Mouse (Mus musculus) layer of hippocampus, postnatal 10 days (tissue): ENCODE results near the gene Ddit4. TPM values are rescaled to one million over a fixed set of nuclear protein-coding genes. Genes with fewer than 3 reads are reported as not detected.

ENCODE experiments used
- DNase-seq, 2 experiments: peaks; one replicate each; pipeline ENCODE4 v3.0.0; 2021; ENCODE audit warnings: low spot score in 2 of 2
- total RNA-seq, 2 experiments: library from RNA; stranded (reverse); gene quantifications; 2 replicates each; pipeline ENCODE4 v1.2.3; 2021

Ddit4 gene
- total RNA-seq, 2 experiments from 2014 or later = 73.6 to 94.2 TPM

DNA sequence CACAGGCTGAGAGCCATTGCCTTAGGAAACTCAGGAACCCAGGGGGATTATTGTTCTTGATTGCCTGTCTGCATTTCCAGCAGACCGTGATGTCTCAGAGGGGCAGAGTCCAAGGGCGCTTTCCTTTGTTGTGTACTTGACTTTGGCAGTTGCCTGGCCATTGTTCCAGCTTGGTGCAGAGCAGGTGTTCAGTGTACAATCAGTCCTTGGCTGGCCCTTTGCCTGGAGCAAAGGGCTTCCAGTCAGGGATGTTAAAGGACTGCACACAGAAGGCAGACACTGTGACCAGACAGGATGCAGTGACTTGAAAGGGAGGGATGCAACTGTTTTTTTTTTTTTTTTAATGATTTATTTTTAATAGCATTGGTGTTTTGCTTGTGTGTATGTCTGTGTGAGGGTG lies 20.9 kb upstream of the Ddit4 start:
- DNase-seq = no peak

DNA sequence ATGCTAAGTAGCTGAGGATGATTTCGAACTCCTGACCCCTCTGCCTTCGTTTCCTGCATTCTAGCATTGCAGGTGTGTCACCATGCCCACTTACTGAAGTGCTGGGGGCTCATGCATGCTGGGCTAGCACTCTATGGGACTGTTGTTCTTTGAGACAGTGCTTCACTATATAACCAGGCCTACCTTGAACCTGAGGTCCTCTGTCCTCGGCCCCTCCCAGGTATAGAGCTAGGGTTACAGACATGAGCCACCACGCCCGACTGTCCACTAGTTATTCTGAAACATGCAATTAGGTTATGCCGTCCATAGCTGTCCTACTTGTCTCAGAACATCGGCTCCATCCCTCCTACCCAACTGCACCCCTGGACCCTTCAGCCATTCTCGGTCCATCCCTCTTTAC lies 20.2 kb upstream of the Ddit4 start:
- no peak for DNase-seq

DNA sequence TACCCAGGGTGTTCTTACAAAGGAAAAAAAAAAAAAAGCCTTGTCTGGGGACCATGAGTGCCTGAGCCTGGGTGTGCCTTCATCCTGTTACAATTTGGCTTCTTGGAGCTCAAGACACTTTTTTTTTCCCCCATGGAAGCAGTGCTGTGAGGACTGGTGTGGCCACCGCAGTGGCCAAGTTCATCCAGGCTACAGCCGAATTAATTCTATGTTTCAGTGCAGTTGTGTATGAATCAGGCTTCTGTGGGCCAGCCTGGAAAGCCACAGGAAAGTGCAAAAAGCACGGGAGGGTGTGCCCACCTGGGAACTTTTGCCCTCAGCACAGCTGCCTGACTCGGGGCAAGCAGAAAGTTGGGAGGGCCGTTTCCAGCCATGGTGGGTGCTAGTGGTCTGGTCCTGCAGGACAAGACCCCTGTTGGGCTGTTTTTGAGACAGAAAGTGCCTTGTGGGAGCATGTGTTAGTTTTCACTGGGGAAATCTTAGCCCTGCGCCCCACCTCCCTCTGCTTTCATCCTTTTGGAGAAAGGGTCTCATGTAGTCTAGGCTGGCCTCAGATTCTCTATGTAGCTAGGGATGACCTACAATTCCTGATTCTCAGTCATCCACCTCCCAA lies 18.9 kb upstream of the Ddit4 start:
- DNase-seq = no peak

DNA sequence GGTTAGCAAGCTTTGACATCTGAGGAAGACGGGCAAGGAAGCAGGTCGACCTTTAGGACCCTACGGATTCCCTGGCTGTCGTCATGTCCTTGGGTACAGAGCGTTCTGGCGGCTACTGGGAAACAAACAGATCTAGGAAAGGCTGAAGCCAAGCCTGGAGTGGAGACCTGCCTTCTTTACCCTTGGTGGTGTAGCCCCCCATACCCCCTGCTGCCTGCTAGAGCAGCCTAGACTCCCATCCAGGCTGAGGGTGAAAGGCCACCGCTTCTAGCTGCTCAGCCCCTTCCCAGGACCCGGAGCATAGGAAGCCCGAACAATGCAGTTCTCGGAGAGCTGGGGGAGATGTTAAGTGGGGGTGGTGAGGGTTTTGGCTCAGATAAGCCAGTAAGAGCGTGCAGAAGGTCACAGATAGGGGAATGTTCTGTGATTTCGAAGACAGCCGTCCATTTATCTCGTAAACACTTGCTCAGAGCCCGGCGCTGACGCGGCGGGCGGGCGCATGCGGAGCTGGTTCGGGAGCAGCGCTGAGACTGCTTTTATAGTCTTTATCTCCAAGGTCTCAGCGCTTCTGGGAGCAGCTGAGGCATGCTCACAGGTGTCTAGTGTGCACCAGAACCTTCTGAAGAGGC lies 18.3 kb upstream of the Ddit4 start:
- DNase-seq = peak; percentile 64 to 70

DNA sequence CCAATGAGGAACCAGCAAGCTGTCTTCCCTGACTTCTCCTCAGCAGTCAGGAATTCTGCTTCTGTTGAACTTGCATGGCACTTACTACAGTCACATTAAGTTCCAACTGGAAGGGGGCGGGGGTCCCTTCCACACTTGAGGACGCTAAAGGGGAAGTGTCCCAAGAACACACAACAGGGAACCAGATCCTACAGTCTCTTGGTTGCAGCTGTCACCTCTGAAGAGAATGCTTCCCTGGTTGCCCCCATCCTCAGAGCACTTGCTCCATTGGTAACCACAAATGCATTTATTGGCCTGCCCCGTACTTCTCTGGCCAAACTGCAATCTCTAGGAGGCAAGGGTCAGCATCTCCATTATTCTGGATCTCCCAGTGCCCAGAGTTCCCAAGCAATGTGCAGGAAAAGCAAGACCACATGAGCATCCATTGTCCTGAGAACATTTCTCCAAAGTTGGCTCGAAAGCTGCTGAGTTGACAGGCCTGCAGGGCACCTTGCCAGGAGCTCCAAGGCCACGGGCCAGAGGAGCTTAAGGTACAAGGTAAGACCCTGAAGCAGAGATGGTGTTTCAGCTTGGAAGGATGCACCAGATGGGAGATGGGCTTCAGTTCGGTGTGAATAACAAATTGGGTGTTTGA lies 15.8 kb upstream of the Ddit4 start:
- DNase-seq = no peak

DNA sequence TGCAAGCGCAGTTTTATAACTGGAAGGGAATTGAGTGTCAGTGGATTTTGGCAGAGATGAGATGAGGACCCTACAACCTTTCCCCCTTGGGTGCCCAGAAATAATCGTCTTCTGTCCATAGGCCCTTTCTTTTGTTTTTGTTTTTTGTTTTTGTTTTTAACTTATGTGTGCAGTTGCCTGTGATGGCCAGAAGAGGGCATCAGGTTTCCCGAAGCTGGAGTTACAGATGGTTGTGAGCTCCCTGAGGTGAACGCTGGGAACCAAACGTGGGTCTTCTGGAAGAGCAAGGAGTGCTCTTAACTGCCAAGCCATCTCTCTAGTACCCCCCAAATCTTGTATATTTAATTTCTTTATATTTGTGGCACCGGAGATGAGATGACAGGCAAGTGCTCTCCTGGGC lies 15.1 kb upstream of the Ddit4 start:
- no peak for DNase-seq

DNA sequence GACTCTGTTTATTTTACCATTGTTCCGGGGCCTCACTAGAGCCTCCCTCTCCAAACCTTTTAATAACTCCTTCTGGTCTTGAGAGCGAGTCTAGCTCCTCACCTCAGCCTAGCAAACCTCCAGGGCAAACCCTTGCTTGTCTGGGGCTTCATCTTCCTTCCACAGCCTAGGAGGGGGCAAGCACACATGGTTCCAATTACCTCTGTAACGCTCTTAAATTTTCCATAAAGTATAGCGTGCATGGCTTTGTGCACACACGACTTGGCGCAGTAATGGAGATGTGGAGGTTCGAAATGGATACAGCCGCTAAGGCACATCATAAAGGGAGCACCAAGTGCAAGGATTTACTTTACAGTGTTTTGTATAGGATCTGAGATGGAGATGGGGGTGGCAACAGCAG lies 14.2 kb upstream of the Ddit4 start:
- no peak for DNase-seq

DNA sequence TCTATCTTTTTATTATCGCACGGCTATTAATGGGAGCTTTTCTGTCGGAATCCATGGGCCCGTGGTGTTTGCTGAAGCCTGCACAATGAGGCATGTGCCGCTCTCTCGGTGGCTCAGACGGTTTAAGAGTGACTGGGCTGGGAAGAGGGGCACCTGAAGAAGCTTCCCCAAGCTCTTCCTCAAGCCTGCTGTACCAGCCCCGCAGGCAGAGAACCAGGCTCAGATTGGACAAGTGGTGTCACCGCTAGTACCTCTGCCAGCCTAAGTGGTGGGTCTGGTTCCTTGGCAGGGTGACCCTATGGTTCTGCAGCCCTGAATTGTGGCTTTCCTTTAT lies 13.7 kb upstream of the Ddit4 start:
- DNase-seq = no peak

DNA sequence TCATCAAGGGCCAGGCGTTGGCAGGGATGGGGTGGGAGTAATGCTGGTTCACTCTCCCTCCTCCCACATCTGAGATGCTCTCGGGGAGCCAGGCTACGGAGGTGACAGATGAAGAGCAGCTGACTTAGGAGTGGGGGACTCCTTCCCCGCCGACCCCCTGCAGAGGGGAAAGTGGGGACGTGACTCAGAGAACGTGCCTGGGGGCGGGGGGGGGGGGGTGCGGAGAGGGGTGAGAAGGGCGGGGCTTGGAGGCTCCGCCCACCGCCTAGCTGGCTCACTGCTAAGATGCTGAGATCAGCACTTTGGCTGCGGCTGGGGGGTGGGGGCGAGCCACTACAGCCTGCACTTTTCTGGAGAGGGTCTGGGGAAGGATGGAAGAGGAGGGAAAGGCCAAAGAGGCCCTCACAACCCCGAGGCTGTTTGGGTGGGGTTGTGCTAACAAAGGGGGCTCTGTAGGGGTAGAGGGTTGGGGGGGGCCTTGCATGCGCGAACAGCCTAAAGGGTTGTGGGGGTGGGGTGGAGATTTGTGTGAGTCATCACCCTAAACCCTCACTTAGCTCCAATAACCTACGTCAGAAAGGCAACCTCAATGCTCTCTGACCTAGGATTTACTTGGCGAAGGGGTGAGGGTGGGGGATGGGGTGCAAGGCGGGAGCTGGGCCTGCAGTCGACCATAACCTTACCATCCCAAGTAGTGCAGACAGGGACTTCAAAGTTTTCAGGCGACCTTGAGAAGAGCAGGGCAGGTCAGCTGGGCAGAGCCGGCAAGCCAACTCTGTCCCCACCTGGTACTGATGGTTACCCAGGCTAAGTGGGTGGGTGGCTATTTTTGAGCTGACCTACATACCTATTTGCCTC lies 13.1 kb upstream of the Ddit4 start:
- no peak for DNase-seq

DNA sequence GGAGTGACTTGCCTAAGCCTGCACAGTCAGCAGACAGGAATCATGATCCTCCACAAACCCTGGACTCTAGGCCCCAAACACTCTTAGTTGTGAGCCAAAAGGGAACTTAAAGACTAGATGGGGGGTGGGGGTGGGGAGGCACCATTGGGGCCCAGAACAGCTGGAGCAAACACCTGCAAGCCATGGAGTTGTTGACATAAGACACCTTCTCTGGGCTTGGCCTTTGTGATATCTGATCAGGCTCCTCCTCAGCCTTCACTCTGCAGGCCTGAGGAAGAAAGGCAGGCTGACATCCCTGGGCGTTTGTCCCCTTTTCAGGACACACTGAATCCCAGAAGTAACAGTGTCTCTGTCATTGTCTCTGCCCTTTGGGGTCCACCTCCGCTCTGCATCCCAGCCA lies 12.0 kb upstream of the Ddit4 start:
- DNase-seq = no peak

DNA sequence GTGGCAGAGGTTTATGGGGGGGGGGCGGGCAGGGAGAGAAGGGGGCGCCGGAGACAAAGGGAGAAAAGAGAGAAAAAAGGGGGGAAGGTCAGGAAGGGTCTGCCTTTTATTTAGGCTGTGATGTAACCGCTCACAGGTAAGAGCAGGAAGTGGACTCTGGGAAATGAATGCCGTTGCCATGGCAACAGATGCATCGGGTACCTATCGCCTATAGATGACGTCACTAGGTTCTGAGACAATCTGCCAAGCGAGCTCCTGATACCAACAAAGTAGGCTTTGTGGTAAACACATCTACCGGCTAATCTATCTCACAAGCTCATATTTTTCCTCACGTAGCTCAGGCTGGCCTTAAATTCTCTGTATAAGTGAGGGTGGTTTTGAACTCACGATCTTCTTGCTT lies 7.9 kb upstream of the Ddit4 start:
- DNase-seq = no peak

DNA sequence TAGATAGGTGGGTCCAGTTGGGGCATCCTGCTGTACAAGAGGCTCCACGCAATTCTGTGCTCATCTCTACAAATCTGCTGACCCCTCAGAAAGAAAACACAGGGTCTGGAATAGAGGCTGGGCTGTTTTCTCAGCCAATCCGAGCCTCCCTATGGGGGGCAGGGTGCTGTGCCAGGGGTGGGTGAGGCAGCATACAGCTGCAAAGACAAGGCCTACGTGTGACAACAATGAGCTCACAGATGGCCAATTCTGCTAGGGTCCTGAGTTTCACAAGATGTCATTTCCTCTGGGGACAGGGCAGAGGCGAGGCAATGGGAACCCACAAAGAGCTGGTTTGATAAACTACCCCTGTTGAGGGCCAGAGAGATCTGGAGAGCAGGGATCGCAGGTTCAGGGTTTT lies 6.8 kb upstream of the Ddit4 start:
- DNase-seq = no peak

DNA sequence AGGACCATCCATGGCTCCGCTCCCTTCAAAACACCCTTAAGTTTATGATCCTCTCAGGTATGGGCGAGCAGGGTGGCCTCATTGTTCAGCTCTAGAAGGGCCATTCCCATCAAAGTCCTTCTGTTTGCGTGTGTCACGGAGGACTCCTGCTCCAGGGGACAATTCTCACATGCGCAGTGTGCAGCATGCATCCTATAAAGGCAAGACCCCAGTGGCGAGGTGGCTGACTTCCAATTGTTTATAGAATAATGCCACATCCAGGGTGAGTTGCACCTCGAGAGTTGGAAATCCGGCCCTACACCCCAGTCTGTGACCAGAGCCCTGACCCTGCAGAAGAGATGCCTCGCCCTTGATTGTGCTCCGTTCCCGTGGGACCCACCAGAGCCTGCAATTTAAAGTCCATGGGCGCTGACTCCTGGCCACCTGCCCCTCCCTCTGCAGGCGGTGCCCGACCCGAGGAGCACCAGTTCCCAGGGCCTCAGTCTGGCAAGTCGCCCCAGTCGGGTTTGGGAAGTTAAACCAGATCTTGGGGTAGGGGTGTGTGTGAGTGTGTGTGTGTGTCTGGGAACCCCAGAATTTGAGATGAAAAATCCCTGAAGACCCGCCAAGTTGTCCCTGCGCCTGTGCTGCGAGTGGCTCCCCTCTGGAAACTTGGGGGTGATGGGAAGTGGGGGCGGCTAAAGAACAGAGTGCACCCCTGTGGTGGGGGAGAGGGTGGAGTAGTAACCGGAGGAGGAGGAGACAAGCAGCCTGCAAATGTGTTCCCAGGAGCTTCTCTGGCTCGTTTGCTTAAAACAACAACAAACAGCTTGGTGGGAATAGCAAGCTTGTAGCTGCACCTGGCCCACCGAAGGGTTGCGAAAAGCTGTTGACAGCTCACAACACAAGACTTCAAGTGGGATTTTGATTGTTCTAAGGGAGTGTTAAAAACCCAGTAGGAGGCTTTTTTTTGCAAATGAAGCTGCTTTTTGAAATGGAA lies 5.8 kb upstream of the Ddit4 start:
- DNase-seq = peak in 1 of 2 experiments; percentile 64

DNA sequence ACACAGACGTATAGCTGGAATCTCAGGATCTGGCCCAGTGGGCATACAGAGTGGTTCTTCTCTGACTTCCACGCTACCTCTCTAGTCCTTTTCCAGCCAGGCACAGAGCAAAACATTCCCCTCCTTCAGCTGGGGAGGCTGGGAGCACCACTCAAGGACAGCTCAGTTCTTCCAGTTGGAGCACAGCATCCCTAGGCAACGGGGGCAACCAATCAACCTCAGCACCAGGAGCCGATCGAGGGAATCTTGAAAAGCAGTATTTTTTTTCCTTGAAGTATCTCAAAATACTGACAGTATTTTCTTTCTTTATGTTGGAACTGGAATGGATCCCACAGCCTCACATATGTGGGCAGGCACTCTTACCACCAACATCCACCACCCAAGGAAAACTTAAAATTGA lies 5.0 kb upstream of the Ddit4 start:
- DNase-seq = no peak

DNA sequence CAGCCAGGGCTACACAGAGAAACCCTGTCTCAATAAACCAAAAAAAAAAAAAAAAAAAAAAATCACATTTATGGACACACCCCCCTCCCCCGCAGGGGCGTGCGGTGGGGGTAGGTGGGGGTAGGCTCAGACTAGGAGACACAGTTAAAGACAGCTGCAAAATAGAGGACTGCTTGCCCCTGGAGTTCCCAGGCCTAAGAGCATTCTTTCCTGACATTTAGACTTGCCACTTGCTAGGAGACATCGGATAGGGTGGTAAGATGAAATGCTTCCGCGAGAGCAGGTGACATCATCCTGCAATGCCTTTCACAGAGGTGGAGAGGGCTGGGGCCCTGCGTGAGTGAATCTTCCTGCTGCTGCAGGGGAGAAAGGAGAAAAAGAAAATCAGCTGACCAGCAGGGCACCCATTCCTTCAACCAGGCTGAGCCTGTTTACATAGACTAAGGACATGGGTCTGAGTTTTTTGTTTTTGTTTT lies 2.0 kb upstream of the Ddit4 start:
- no peak for DNase-seq

DNA sequence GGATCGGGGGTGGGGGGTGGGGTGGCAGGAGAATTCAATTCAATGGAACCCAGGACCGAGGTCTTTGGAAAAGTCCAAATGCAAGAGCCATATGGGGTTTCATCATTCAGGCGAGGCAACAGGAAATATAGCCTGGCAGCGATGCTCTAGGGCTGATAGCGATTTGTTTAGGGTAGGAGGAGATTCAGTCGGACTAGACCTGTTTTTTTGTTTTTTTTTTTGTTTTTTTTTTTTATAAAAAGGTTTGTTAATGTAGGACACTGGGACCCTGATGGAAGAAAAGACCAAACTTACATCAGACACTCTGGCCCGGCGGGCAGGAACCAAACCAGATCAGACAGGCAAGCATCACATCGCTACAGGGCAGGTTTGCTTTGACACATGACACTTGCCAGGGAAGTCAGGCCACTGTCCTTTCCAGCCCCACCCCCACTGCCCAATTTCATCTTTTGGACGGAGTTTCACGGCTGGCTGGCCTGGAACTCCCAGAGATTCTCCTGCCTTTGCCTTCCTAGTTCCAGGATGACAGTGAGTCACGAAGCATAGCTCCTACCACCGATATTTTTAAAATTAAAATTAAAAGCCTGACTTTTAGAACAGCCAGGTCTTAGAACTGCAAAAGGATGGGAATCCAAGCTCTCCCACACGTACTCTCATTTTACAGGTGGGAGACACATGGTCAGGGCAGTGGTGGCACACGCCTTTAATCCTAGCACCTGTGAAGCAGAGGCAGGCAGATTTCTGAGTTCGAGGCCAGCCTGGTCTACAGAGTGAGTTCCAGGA lies 1.3 kb upstream of the Ddit4 start:
- DNase-seq = no peak

DNA sequence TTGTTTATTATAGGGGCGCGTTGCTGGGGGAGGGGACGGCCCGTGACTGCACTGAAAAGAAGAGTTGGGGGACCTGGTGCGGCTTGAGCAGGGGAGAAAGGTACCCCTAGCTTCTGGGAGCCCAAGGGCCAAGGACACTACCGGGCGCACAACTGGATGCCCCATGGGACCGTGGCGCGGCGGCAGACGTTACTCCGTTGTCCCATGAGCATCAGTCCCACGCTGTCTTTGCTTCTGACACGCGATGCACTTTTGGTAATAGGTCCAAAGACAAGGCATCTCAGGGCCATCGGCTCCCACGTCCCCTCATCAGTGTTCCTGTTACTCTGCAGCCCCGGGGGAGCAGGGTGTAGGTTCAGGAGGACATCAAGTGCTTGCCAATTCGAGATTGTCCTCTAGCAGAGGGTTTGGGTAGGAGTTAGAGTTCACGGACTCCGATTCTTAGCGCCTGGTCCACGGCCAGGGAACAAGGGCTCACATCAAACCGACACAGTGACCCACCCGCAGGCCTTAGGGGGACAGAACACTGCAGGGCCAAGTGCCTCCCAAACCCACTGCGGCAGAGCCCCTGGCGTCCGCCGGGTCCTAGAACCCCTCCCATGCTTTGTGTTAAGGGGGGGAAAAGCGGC lies 632 bp upstream of the Ddit4 start:
- peak; percentile 70 to 80 for DNase-seq

DNA sequence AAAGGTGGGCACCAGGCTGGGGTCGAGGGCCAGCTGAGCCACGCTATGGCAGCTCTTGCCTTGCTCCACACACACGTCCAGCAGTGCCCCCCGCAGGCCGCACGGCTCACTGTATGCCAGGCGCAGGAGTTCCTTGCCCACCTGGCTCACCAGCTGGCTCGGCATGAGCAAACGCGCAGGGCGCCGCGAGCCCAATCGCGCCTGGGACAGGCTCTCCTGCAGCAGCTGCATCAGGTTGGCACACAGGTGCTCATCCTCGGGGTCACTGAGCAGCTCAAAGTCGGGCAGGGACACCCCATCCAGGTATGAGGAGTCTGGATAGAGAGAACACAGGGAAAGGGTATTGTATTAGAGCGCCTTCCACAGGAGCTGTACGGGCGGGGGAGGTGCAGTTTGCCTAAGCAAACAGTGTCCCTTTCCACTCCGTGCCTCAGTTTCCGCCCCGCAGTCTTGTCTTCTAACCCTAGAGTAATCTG lies 880 bp downstream of the Ddit4 start:
- DNase-seq = peak; percentile 83 to 87
